Mouse (Mus musculus): ENCODE results near the gene Erbin. TPM values are rescaled to one million over a fixed set of nuclear protein-coding genes. Genes with fewer than 3 reads are reported as not detected.

Erbin gene
- total RNA-seq, 2 experiments from 2014 or later: 54.6 to 54.8 TPM

GRCm38 (mm10) chr13:103829623-103830135 is 90.6 kb downstream of the Erbin start:
- intact Hi-C loops (cut with DNase I): no loop called here
- DNase-seq: no peak

- no peak for DNase-seq
- intact Hi-C loops (cut with DNase I): no loop called here
Measured at GRCm38 (mm10) chr13:103822270-103822669, 98.0 kb downstream of the Erbin start.

- intact Hi-C loops (cut with DNase I): no loop called here
Measured at GRCm38 (mm10) chr13:103819377-103819776, 100.9 kb downstream of the Erbin start.

GRCm38 (mm10) chr13:103817935-103818334 is 102.4 kb downstream of the Erbin start:
- DNase-seq: no peak
- intact Hi-C loops (cut with DNase I): no loop called here

More at GRCm38 (mm10) chr13:103819377-103819776, 100.9 kb downstream of the Erbin start:
- DNase-seq: no peak

- DNase-seq: no peak
- intact Hi-C loops (cut with DNase I): no loop called here
Measured at GRCm38 (mm10) chr13:103807464-103807863, 112.8 kb downstream of the Erbin start.

GRCm38 (mm10) chr13:103806210-103806851 is 114.0 kb downstream of the Erbin start:
- intact Hi-C loops (cut with DNase I): no loop called here
- DNase-seq: peak in 1 of 2 experiments; percentile 7

- no peak for DNase-seq
- intact Hi-C loops (cut with DNase I): no loop called here
Measured at GRCm38 (mm10) chr13:103803721-103804120, 116.6 kb downstream of the Erbin start.

- DNase-seq: no peak
- intact Hi-C loops (cut with DNase I): no loop called here
Measured at GRCm38 (mm10) chr13:103801021-103801420, 119.3 kb downstream of the Erbin start.

GRCm38 (mm10) chr13:103794688-103795543 is 125.4 kb downstream of the Erbin start:
- no peak for DNase-seq
- intact Hi-C loops (cut with DNase I): no loop called here

- DNase-seq: peak; percentile 34 to 58
Measured at GRCm38 (mm10) chr13:103779922-103780585, 140.3 kb downstream of the Erbin start.

GRCm38 (mm10) chr13:103777126-103777525 is 143.2 kb downstream of the Erbin start:
- intact Hi-C loops (cut with DNase I): loop anchor here (2.0 kb wide), 1 partner anchor 72 kb away; no protein-coding TSS in a partner anchor
- no peak for DNase-seq

More at GRCm38 (mm10) chr13:103779922-103780585, 140.3 kb downstream of the Erbin start:
- intact Hi-C loops (cut with DNase I): no loop called here

GRCm38 (mm10) chr13:103774119-103774757 is 146.1 kb downstream of the Erbin start, which contains the start of gene Srek1:
Gene Srek1 (minus strand): TSS chr13:103774608.
- intact Hi-C loops (cut with DNase I): loop anchor here (5.0 kb wide), 1 partner anchor 148 kb away; the partner anchor contains the start of gene Erbin
- DNase-seq: peak; percentile 96 to 97

GRCm38 (mm10) chr13:103773407-103774118 is 146.8 kb downstream of the Erbin start:
- intact Hi-C loops (cut with DNase I): loop anchor here (5.0 kb wide), 1 partner anchor 149 kb away; the partner anchor contains the start of gene Erbin
- no peak for DNase-seq

- intact Hi-C loops (cut with DNase I): loop anchor here (5.0 kb wide), 1 partner anchor 149 kb away; the partner anchor contains the start of gene Erbin
- DNase-seq: peak in 1 of 2 experiments; percentile 12
Measured at GRCm38 (mm10) chr13:103772917-103773316, 147.4 kb downstream of the Erbin start.

- intact Hi-C loops (cut with DNase I): loop anchor here (5.0 kb wide), 1 partner anchor 151 kb away; the partner anchor contains the start of gene Erbin
- no peak for DNase-seq
Measured at GRCm38 (mm10) chr13:103770821-103771220, 149.5 kb downstream of the Erbin start.
